ENCODE assay signal across 16 mouse cellular contexts in the genomic region with DNA sequence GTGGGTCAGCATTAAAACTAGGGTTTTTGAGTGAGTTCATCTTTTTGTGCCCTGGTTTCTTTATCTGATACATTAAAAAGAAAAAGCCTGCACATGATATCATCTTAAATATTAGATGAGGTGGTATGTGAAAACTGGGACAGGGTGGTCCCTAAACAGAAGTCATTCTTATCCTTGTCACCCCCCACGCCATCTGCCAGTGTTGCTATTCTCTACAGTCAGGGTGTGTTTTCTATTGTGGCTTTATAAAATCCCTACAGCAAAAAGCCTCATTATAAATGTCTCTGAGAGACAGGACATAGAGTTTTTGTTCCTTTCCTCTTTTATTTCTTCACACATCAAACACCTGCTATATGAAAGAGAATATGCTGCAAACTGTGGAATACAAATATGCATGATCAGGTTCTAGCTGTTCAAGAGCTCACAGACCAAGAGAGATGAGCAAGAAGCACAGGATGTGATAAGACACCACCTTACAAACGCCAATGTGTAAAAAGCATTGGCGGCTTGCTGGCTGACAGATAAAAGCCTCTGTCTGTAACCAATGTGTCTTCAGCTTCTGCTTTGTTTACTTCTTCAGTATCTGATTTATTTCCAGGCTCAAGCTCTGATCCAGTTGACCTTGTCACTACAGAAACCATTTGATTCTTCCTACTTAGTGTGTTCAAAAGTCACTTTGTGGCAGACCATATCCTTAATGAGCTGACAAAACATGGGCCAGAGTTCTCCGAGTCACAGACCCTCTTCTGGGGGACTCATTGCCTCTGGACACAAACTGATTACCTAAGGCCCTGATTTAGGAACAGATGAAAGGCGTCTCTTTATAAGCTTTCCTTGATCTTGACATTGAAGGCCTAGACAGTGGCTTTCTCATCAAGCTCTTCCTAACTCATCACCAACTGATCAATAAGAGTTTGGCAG.
DNase-seq lines count a peak whose midpoint lies in the region; ATAC-seq lines count a peak whose summit lies in the region.
"Had no signal": no experiment of that assay in that cellular context is flagged by ENCODE, and none has a peak within 500 bp of the region (broad histone marks: within the 10 kb centered on the region; RNA-seq: fewer than 3 reads in every experiment).

No protein-coding gene starts in this region.

- H3K4me2 ChIP-seq in midbrain, embryonic 15.5 days, result no peak overlapping the region
- H3K4me2 ChIP-seq: heart, embryonic 15.5 days; liver, embryonic 13.5 days had no signal

- no peaks in the 10 kb centered on the region for H3K27me3 ChIP-seq in midbrain, embryonic 15.5 days (replicated peaks)
- H3K27me3 ChIP-seq: heart, embryonic 15.5 days; liver, embryonic 13.5 days had no signal

- H3K9ac ChIP-seq in midbrain, embryonic 15.5 days, result no peak overlapping the region
- H3K9ac ChIP-seq: heart, embryonic 15.5 days; liver, embryonic 13.5 days had no signal

- 41% methylated on average over 5 of the region's 5 CpGs for WGBS in midbrain, embryonic 15.5 days

- DNase-seq in layer of hippocampus, adult 11-12 months (ENCODE audit: low spot score), result peak; percentile 45
- DNase-seq in layer of hippocampus, adult 9-10 months (ENCODE audit: low spot score), result no peak
- peak; percentile 70 for DNase-seq in right cerebral cortex, adult 18-20 months
- no peak for DNase-seq in right cerebral cortex, postnatal 4 days
- DNase-seq in thymus, adult 18-20 months, result no peak
- DNase-seq in ovary, postnatal 14 days (ENCODE audit: low spot score), result no peak
- DNase-seq: cerebellum, adult 11 months; heart, adult 11 months; kidney, postnatal 14 days; liver, embryonic 13.5 days; lung, postnatal 14 days had no signal

- H3K9me3 ChIP-seq in midbrain, embryonic 15.5 days, result no peaks in the 10 kb centered on the region
- H3K9me3 ChIP-seq: heart, embryonic 15.5 days; limb, embryonic 10.5 days; liver, embryonic 13.5 days had no signal

- peaks cover 17% of the 10 kb centered on the region for H3K4me1 ChIP-seq in midbrain, embryonic 15.5 days
- H3K4me1 ChIP-seq: heart, embryonic 15.5 days; liver, embryonic 13.5 days had no signal

- 0 out of 2 replicates have a peak overlapping the region, but pooled peaks have one; percentile 44 for H3K27ac ChIP-seq in midbrain, embryonic 15.5 days
- H3K27ac ChIP-seq: heart, embryonic 15.5 days; limb, embryonic 10.5 days; liver, embryonic 13.5 days had no signal

- H3K36me3 ChIP-seq in midbrain, embryonic 15.5 days (replicated peaks), result no peaks in the 10 kb centered on the region
- H3K36me3 ChIP-seq: heart, embryonic 15.5 days; limb, embryonic 10.5 days; liver, embryonic 13.5 days had no signal

- peak; percentile 78 for ATAC-seq in midbrain, embryonic 15.5 days (replicated peaks)
- ATAC-seq: intestine, embryonic 16.5 days had no signal

- no peak overlapping the region for H3K4me3 ChIP-seq in midbrain, embryonic 15.5 days
- H3K4me3 ChIP-seq: erythroblast, embryonic 14.5 days; heart, embryonic 15.5 days; limb, embryonic 10.5 days; liver, embryonic 13.5 days had no signal

Comparison
In these comparisons a context has a peak if more than half of its experiments do, and no peak if none do; other contexts are left out.
1. DNase-seq: peak in layer of hippocampus, adult 11-12 months (single experiment) and right cerebral cortex, adult 18-20 months (single experiment); none in layer of hippocampus, adult 9-10 months (single experiment), right cerebral cortex, postnatal 4 days (single experiment), thymus, adult 18-20 months (0 of 2) and ovary, postnatal 14 days (single experiment).